Mouse (Mus musculus) spleen, adult 2 months (tissue): ENCODE measurements around the gene Vstm4.

Experiments
- CTCF ChIP-seq: fragments of 200-500 bp; IDR thresholded peaks from 2 replicates; pipeline ENCODE4 v1.5.1; 2011; ENCODE audit warnings: mild to moderate bottlenecking, inconsistent platforms; ENCODE audit not compliant: insufficient read depth, insufficient read length, insufficient replicate concordance; ENCODE audit errors: extremely low read depth
- POLR2A ChIP-seq: fragments of 200-500 bp; IDR thresholded peaks from 2 replicates; pipeline ENCODE4 v1.6.1; 2011; ENCODE audit warnings: low read depth, low read length, inconsistent platforms

DNA sequence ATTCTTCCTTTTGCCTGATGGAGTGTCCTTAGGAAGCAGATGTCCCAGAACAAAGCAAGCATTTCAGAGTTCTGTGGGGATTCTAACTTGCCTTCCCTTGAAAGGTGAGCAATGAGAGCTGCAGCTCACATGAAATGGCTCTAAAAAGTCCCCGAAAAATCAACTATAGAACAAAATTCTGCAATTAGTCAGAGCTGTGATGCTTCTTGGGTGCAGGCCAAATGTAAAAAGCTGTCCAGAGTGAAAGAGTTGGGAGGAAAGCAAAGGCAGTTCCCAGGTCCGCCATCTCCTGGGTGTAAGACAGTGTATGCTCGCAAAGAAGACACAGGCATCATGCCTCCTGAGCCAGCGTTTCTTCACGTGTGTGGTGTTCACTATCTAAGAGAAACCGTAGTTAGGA is 52.6 kb downstream of the Vstm4 start:
- no peak for TF ChIP-seq CTCF
- TF ChIP-seq POLR2A: no peak
